Mouse (Mus musculus) cortical plate, adult 2 months (tissue): Measurements from ENCODE around the gene Atg16l2.
A peak's percentile ranks its signal among the peaks of the same experiment; 100 is the strongest.

Experiments used
- CTCF ChIP-seq: fragments of 200-500 bp; IDR thresholded peaks from 2 replicates; pipeline ENCODE4 v1.5.1; 2011; ENCODE audit warnings: mild to moderate bottlenecking, control low read depth, low read length; ENCODE audit not compliant: insufficient read depth; ENCODE audit errors: extremely low read depth
- POLR2A ChIP-seq: fragments of 200-500 bp; IDR thresholded peaks from 2 replicates; pipeline ENCODE4 v1.6.1; 2011; ENCODE audit warnings: mild to moderate bottlenecking, low read length, control low read depth; ENCODE audit not compliant: insufficient read depth; ENCODE audit errors: extremely low read depth

GRCm38 (mm10) chr7:101328621-101329158 is 26.6 kb upstream of the Atg16l2 start:
- TF ChIP-seq CTCF (peak; percentile 28; the same call in 1 of the 2 replicates), POLR2A (no peak)
